Comparison of ENCODE assay signal across 8 mouse cellular contexts in the genomic region with DNA sequence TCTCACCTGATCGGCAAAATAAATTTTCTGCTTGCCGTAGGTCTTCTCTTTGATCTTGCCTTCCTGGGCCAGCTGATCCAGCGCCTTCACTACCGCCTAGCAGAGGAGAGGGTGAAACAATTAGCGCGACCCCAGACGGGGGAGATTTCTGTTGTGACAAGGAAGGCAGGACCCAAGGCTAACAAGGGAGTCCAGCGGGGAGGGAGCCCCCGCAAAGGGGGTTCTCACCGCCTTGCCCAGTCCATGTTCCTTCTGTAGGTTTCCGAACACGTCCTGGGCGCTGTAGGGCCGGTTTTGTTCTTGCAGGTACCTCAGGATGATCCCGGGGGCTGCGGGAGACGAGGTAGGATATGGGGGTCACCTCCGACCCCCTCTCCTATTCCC. TPM values are rescaled to one million over a fixed set of nuclear protein-coding genes. Genes with fewer than 3 reads are reported as not detected.
DNase-seq lines count a peak whose midpoint lies in the region; ATAC-seq and TF ChIP-seq lines count a peak whose summit lies in the region.

No protein-coding gene starts in this region.

- H3K27ac ChIP-seq in kidney, embryonic 15.5 days, result peak overlapping the region; percentile 54; the same call in 1 of the 2 replicates
- H3K27ac ChIP-seq in hindbrain, postnatal 0 days, result 0 out of 2 replicates have a peak overlapping the region, but pooled peaks have one; percentile 91
- H3K27ac ChIP-seq in midbrain, postnatal 0 days (ENCODE audit: low read depth, low read length), result peak overlapping the region; percentile 77

- H3K4me3 ChIP-seq in kidney, embryonic 15.5 days (replicated peaks), result peak overlapping the region; percentile 80
- H3K4me3 ChIP-seq in hindbrain, postnatal 0 days (ENCODE audit: low read length), result peak overlapping the region; percentile 62
- peak overlapping the region; percentile 58 for H3K4me3 ChIP-seq in midbrain, postnatal 0 days (ENCODE audit: low read depth, low read length)

- no peak for DNase-seq in kidney, adult 9 months
- peak; percentile 11 for DNase-seq in hindbrain, postnatal 0 days (ENCODE audit: low spot score)
- no peak for DNase-seq in midbrain, postnatal 0 days (ENCODE audit: low spot score)
- DNase-seq in natural killer cell, adult 2 months (ENCODE audit: low spot score in 2 of 2), result no peak
- no peak for DNase-seq in kidney, adult 11 months

- H3K36me3 ChIP-seq in kidney, embryonic 15.5 days, result peaks cover 71% of the 10 kb centered on the region
- H3K36me3 ChIP-seq in hindbrain, postnatal 0 days (ENCODE audit: insufficient read depth, low read length), result peaks cover 70% of the 10 kb centered on the region
- peaks cover 62% of the 10 kb centered on the region for H3K36me3 ChIP-seq in midbrain, postnatal 0 days (ENCODE audit: insufficient read depth, low read length)

- no peaks in the 10 kb centered on the region for H3K27me3 ChIP-seq in kidney, embryonic 15.5 days
- H3K27me3 ChIP-seq in hindbrain, postnatal 0 days (ENCODE audit: insufficient read depth, low read length), result no peaks in the 10 kb centered on the region
- H3K27me3 ChIP-seq in midbrain, postnatal 0 days (ENCODE audit: insufficient read depth, low read length), result no peaks in the 10 kb centered on the region

- H3K9ac ChIP-seq in kidney, embryonic 15.5 days, result peak overlapping the region; percentile 70
- H3K9ac ChIP-seq in hindbrain, postnatal 0 days (replicated peaks; ENCODE audit: low read length), result peak overlapping the region; percentile 64
- peak overlapping the region; percentile 54 for H3K9ac ChIP-seq in midbrain, postnatal 0 days (replicated peaks; ENCODE audit: low read length, poor library complexity, severe bottlenecking)

- ATAC-seq in kidney, embryonic 15.5 days (replicated peaks; ENCODE audit: low FRiP score), result no peak; the same call in 1 of the 2 replicates
- ATAC-seq in common myeloid progenitor, adult 5-6 weeks (replicated peaks; ENCODE audit: low read depth, poor library complexity, severe bottlenecking), result peak; percentile 4; the same call in 1 of the 2 replicates
- no peak; the same call in 1 of the 2 replicates for ATAC-seq in hindbrain, postnatal 0 days
- peak; percentile 31 for ATAC-seq in midbrain, postnatal 0 days (ENCODE audit: low FRiP score)
- ATAC-seq in frontal cortex, adult (ENCODE audit: low TSS enrichment), result no peak; the same call in 1 of the 2 replicates

- WGBS in kidney, embryonic 15.5 days, result under 1% methylated on average over 18 of the region's 18 CpGs
- under 1% methylated on average over 18 of the region's 18 CpGs for WGBS in hindbrain, postnatal 0 days
- WGBS in midbrain, postnatal 0 days, result under 1% methylated on average over 18 of the region's 18 CpGs

- TF ChIP-seq CTCF in hindbrain, postnatal 0 days (IDR thresholded peaks at IDR 0.05; ENCODE audit: low read depth), result no peak
- TF ChIP-seq CTCF in midbrain, postnatal 0 days (IDR thresholded peaks at IDR 0.05), result no peak

- H3K4me2 ChIP-seq in kidney, embryonic 15.5 days, result peak overlapping the region; percentile 92
- H3K4me2 ChIP-seq in hindbrain, postnatal 0 days (ENCODE audit: low read depth, low read length), result peak overlapping the region; percentile 88
- peak overlapping the region; percentile 94 for H3K4me2 ChIP-seq in midbrain, postnatal 0 days (ENCODE audit: low read depth, low read length, poor library complexity, severe bottlenecking)

- no peaks in the 10 kb centered on the region for H3K9me3 ChIP-seq in kidney, embryonic 15.5 days (replicated peaks)
- no peaks in the 10 kb centered on the region for H3K9me3 ChIP-seq in hindbrain, postnatal 0 days (ENCODE audit: low read length)
- no peaks in the 10 kb centered on the region for H3K9me3 ChIP-seq in midbrain, postnatal 0 days (ENCODE audit: low read length)

- H3K4me1 ChIP-seq in kidney, embryonic 15.5 days, result peaks cover 17% of the 10 kb centered on the region
- H3K4me1 ChIP-seq in hindbrain, postnatal 0 days (ENCODE audit: insufficient read depth, low read length), result peaks cover 2% of the 10 kb centered on the region; the same call in 1 of the 2 replicates
- H3K4me1 ChIP-seq in midbrain, postnatal 0 days (ENCODE audit: insufficient read depth, low read length), result no peaks in the 10 kb centered on the region

RNA-seq across cellular contexts. Expression of gene Psmc3ip, which starts 0.3 kb away (rescaled TPM):
- polyA plus RNA-seq in kidney, embryonic 15.5 days (2015; fragmentation: Nextera tagmentation; extraction: Ambion mirVana), result 37.3 and 38.0 TPM in 2 replicates
- total RNA-seq in common myeloid progenitor, adult 5-6 weeks (2017), result 46.7 and 57.6 TPM in 2 replicates
- total RNA-seq in hindbrain, postnatal 0 days (2014; rRNA removed), result 2.9 and 5.5 TPM in 2 replicates
- 16.3 and 17.5 TPM in 2 replicates for polyA plus RNA-seq in hindbrain, postnatal 0 days (2015; fragmentation: Nextera tagmentation; extraction: Ambion mirVana)
- total RNA-seq in midbrain, postnatal 0 days (2014; rRNA removed), result 5.3 and 6.9 TPM in 2 replicates
- 8.9 and 10.3 TPM in 2 replicates for polyA plus RNA-seq in midbrain, postnatal 0 days (2015; fragmentation: Nextera tagmentation; extraction: Ambion mirVana)

RNA-seq across cellular contexts. Expression of gene Mlx, which starts 7.8 kb away (rescaled TPM):
- 44.9 and 46.9 TPM in 2 replicates for polyA plus RNA-seq in kidney, embryonic 15.5 days (2015; fragmentation: Nextera tagmentation; extraction: Ambion mirVana)
- total RNA-seq in common myeloid progenitor, adult 5-6 weeks (2017), result 30.0 and 31.1 TPM in 2 replicates
- 42.2 and 75.2 TPM in 2 replicates for total RNA-seq in hindbrain, postnatal 0 days (2014; rRNA removed)
- polyA plus RNA-seq in hindbrain, postnatal 0 days (2015; fragmentation: Nextera tagmentation; extraction: Ambion mirVana), result 58.3 and 61.0 TPM in 2 replicates
- total RNA-seq in midbrain, postnatal 0 days (2014; rRNA removed), result 60.7 and 61.3 TPM in 2 replicates
- polyA plus RNA-seq in midbrain, postnatal 0 days (2015; fragmentation: Nextera tagmentation; extraction: Ambion mirVana), result 64.1 and 67.8 TPM in 2 replicates

RNA-seq across cellular contexts. Expression of gene Coasy, which starts 12.6 kb away (rescaled TPM):
- polyA plus RNA-seq in kidney, embryonic 15.5 days (2015; fragmentation: Nextera tagmentation; extraction: Ambion mirVana), result 46.3 and 46.7 TPM in 2 replicates
- 13.3 and 23.2 TPM in 2 replicates for total RNA-seq in common myeloid progenitor, adult 5-6 weeks (2017)
- 45.7 and 53.2 TPM in 2 replicates for total RNA-seq in hindbrain, postnatal 0 days (2014; rRNA removed)
- polyA plus RNA-seq in hindbrain, postnatal 0 days (2015; fragmentation: Nextera tagmentation; extraction: Ambion mirVana), result 34.5 and 35.1 TPM in 2 replicates
- total RNA-seq in midbrain, postnatal 0 days (2014; rRNA removed), result 41.8 and 48.7 TPM in 2 replicates
- polyA plus RNA-seq in midbrain, postnatal 0 days (2015; fragmentation: Nextera tagmentation; extraction: Ambion mirVana), result 31.5 and 34.1 TPM in 2 replicates

RNA-seq across cellular contexts. Expression of gene Hsd17b1, which starts 16.7 kb away (rescaled TPM):
- polyA plus RNA-seq in kidney, embryonic 15.5 days (2015; fragmentation: Nextera tagmentation; extraction: Ambion mirVana), result 0.19 and 0.24 TPM in 2 replicates
- 1.2 TPM in 1 of 2 replicates, not detected in the other for total RNA-seq in common myeloid progenitor, adult 5-6 weeks (2017)
- 0.16 and 0.22 TPM in 2 replicates for total RNA-seq in hindbrain, postnatal 0 days (2014; rRNA removed)
- polyA plus RNA-seq in hindbrain, postnatal 0 days (2015; fragmentation: Nextera tagmentation; extraction: Ambion mirVana), result not detected in 2 replicates
- total RNA-seq in midbrain, postnatal 0 days (2014; rRNA removed), result 0.27 TPM in 1 of 2 replicates, not detected in the other
- not detected in 2 replicates for polyA plus RNA-seq in midbrain, postnatal 0 days (2015; fragmentation: Nextera tagmentation; extraction: Ambion mirVana)

RNA-seq across cellular contexts. Expression of gene Retreg3, which starts 24.8 kb away (rescaled TPM):
- 21.3 and 24.5 TPM in 2 replicates for polyA plus RNA-seq in kidney, embryonic 15.5 days (2015; fragmentation: Nextera tagmentation; extraction: Ambion mirVana)
- 21.7 and 32.1 TPM in 2 replicates for total RNA-seq in common myeloid progenitor, adult 5-6 weeks (2017)
- total RNA-seq in hindbrain, postnatal 0 days (2014; rRNA removed), result 56.8 and 68.4 TPM in 2 replicates
- 23.4 and 24.7 TPM in 2 replicates for polyA plus RNA-seq in hindbrain, postnatal 0 days (2015; fragmentation: Nextera tagmentation; extraction: Ambion mirVana)
- total RNA-seq in midbrain, postnatal 0 days (2014; rRNA removed), result 54.9 and 61.7 TPM in 2 replicates
- polyA plus RNA-seq in midbrain, postnatal 0 days (2015; fragmentation: Nextera tagmentation; extraction: Ambion mirVana), result 24.8 and 26.0 TPM in 2 replicates

Comparison
In these comparisons a context has a peak if more than half of its experiments do, and no peak if none do; other contexts are left out.
1. ATAC-seq: peak in common myeloid progenitor, adult 5-6 weeks (single experiment) and midbrain, postnatal 0 days (single experiment); none in kidney, embryonic 15.5 days (single experiment), hindbrain, postnatal 0 days (single experiment) and frontal cortex, adult (single experiment).
2. Peak in every context shown above with its lines, with median percentiles within 50 percentile points of each other: H3K27ac ChIP-seq, H3K4me2 ChIP-seq, H3K4me3 ChIP-seq and H3K9ac ChIP-seq.